Mouse (Mus musculus) cerebellum, adult 2 months (tissue): ENCODE measurements around the gene Plscr1.

Experiments
- CTCF ChIP-seq: fragments of 200-500 bp; IDR thresholded peaks from 2 replicates; pipeline ENCODE4 v1.5.1; 2011; ENCODE audit warnings: low read depth, mild to moderate bottlenecking, control low read depth, low read length, moderate library complexity, borderline replicate concordance; ENCODE audit not compliant: insufficient read depth
- POLR2A ChIP-seq: fragments of 200-500 bp; IDR thresholded peaks from 2 replicates; pipeline ENCODE4 v1.6.1; 2011; ENCODE audit warnings: low read length, control low read depth, borderline replicate concordance; ENCODE audit not compliant: insufficient read depth

- TF ChIP-seq CTCF (no peak), POLR2A (no peak)
Observed at GRCm38 (mm10) chr9:92293560-92294548, 44.3 kb downstream of the Plscr1 start.
